Mouse (Mus musculus) heart, adult 8-10 months (tissue): Measurements from ENCODE around the gene Gm21885. TPM values are rescaled to one million over a fixed set of nuclear protein-coding genes. Genes with fewer than 3 reads are reported as not detected.
A peak's percentile ranks its signal among the peaks of the same experiment; 100 is the strongest.

Experiments
- DNase-seq: peaks from one replicate; pipeline ENCODE4 v3.0.0; 2022; ENCODE audit warnings: low spot score
- total RNA-seq, 4 experiments: library from RNA; stranded (reverse); gene quantifications; 2 replicates each; pipeline ENCODE4 v1.2.4; 2022

The Gm21885 gene
- total RNA-seq, 4 experiments from 2014 or later: 0.40 TPM; not detected in 3

GRCm38 (mm10) chr11:94268761-94269160 is 12.9 kb upstream of the Gm21885 start:
- no peak for DNase-seq

GRCm38 (mm10) chr11:94269906-94270305 is 11.8 kb upstream of the Gm21885 start:
- no peak for DNase-seq

- DNase-seq: no peak
These were observed 10.7 kb upstream of the Gm21885 start for GRCm38 (mm10) chr11:94271015-94271414.

DNA sequence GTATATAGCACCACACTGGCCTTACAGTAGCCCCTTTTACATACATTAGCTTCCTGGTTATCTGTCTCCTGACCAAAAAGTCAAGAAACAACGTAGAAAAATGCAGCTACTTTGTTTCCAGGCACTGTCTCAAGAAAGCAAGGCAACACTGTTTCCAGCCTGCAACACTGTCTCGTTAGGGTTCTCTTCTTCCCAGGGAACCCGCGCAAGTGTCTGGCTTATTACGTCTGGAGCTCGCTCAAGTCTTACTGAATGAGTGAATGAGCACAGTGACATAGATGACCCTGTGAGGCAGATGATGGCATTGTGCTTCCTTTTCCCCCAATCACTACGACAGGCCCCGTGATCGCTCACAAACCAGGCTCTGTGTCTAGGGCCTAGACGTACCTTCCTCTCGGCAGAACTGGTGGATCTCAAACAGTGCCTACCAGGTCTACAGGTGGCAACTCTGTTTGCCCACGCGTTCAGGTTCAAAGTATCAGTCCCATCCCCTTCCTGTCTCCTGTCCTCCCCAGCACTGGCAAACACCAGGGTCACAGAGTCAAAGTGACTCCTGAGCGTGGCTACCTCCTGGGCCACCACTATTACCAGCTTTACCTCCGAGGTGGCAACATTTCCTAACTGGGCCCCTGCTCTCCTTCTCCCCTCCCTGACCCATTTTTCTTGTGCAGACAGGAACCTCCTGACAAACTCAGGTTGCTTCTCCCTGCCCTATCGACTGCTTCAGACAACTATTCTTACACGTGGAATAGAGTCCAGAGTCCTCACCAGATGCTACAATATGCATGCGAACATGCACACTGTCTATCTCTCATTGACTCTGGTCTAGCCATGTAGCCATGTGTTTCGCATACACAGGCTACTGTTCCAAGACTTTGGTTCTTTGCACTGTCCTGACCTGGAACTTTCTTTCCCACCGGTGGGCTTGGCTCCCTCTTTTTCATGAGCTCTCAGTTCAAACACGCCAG is 8.4 kb upstream of the Gm21885 start:
- no peak for DNase-seq

- DNase-seq: no peak
These were observed 7.3 kb upstream of the Gm21885 start for GRCm38 (mm10) chr11:94274206-94274867.

- DNase-seq: no peak
These were observed 6.4 kb upstream of the Gm21885 start for GRCm38 (mm10) chr11:94275226-94275625.

- DNase-seq: no peak
These were observed 6.0 kb upstream of the Gm21885 start for GRCm38 (mm10) chr11:94275686-94276085.

- peak; percentile 91 for DNase-seq
These were observed 4.8 kb upstream of the Gm21885 start for GRCm38 (mm10) chr11:94276869-94277337.

GRCm38 (mm10) chr11:94282291-94282690 is 618 bp downstream of the Gm21885 start:
- DNase-seq: no peak

DNA sequence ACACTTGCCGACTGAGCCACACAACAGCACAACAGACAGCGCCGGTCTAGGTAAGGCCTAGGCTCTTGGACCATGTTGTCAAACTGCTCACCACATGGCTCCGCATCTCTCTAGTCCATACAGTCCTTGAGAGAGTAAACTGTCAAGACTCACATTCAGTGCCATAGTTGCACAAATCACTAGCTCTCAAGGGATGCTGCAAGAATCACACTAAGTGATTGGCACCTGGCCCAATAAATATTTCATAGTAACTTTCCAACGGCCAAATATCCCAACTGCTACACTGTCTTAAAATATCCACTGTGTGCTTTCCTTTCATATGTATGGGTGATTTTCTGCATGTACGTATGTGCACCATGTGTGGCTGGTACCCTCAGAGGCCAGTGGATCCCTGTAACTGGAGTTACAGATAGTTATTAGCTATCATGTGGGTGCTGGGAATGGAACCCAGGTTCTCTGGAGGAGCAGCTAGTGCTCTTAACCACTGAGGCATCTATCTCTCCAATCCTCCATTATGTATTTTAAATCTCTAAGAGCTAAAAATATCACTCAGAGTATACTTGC is 1.9 kb downstream of the Gm21885 start:
- DNase-seq: no peak

DNA sequence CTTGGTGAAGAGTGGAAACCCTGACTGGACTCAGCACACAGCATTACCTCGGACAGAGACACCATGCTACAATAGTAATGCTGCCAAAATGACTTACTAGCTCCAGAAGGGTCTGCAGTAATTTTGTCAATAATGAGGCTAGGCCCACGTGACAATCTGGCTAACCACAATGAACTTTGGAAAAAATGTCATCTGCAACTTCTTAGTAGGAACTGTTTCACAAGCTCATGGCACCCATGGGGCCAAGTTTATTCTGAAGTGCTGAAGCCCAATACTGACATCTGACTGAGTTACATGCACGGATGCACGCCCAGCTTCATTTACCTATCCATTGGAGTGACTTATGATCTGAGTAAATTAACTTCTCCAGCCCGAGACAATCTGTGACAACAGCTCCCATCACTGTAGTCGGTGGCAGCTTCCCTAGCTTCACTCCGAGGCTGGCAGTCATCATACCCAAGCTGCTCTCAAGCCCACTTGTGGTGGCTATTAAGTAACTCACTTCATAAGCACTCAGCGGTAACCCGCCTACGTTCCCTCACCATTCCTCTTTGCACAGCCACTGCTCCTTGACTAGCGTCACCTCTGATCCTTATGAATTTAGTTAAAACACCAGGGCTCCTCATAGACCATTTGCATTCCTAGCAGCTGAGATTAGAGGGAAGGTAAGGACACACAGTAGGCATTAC is 4.4 kb downstream of the Gm21885 start:
- no peak for DNase-seq

DNA sequence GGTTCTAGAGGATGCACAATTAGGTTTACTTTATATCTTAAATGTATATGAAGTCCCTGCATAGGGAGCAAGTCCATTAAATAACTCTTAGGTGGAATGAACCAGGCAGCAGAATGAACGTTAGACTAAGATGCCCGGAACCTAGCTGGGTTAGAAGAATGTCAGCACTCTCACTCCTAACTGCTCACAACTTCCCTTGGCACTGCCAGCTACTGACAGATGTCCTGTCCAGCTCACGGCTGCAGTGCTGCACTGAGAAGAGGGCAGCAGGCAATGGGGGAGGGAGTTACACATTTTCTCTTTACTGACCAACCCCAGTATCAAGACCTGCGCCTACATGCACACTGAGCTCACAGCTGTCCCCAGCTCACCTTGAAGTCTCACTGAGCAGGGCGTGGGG is 5.4 kb downstream of the Gm21885 start:
- no peak for DNase-seq

- DNase-seq: no peak
These were observed 8.5 kb downstream of the Gm21885 start for GRCm38 (mm10) chr11:94290062-94290740.

GRCm38 (mm10) chr11:94294996-94295845 is 13.5 kb downstream of the Gm21885 start:
- DNase-seq: no peak

DNA sequence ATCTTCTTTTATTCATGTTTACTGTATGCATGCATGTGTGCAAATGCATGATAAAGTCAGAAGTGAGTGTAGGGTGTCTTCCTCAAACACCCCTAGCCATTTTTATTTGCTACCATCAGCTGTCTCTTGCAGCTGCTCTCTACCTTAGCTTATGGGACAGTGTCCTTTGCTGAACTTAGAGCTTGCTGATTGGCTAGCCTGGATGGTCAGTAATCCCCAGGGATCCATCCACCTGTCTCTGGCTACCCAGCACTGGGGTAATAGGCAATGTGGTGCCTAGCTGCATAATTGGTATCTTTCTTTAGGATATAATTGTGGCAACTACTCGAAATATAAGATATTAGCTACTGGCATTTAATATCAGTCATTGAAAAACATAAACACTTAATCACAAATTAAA is 31.1 kb downstream of the Gm21885 start:
- no peak for DNase-seq

GRCm38 (mm10) chr11:94314098-94314652 is 32.5 kb downstream of the Gm21885 start:
- no peak for DNase-seq

- DNase-seq: no peak
These were observed 33.6 kb downstream of the Gm21885 start for GRCm38 (mm10) chr11:94315308-94315707.

- DNase-seq: no peak
These were observed 34.9 kb downstream of the Gm21885 start for GRCm38 (mm10) chr11:94316528-94316927.

DNA sequence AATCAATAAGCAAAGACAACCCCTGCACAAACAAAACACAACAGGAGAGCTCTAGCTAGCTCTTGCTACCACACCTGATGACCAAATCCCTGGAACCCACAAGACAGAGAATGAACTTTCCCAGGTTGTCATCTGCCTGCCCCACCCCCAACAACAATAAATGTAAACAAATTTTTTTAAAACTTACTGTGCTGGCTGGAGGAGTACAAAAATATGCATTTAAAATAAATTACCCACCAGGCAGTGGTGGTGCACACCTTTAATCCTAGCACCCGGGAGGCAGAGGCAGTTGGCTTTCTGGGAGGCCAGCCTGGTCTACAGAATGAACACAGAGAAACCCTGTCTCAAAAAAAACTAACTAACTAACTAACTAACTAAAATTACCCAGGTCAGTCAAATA is 35.3 kb downstream of the Gm21885 start:
- no peak for DNase-seq

DNA sequence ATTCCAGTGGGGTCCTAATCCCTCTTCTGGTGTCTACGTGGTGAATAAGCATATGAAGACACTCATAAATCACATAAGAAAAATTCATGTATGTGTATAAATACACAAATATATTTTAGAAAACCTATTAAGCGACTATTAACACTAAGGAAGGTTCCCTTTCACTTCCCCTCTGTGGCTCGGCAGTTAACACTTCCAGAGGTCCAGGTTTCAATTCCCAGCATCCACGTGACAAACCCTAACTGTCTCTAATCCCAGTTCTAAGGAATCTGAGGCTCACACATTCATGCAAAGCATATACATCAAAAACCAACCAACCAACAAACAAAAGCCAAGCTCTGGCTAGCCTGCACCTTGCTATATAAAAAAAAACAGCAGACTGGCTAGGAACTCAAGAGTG is 35.8 kb downstream of the Gm21885 start:
- no peak for DNase-seq
